Mouse (Mus musculus) heart, postnatal 0 days (tissue): ENCODE data around the gene Tpgs1. TPM values are rescaled to one million over a fixed set of nuclear protein-coding genes. Genes with fewer than 3 reads are reported as not detected.

ENCODE experiments used
- ATAC-seq: fragments of 200-750 bp; cut with Nextera tagmentation; 2 replicates; pipeline ENCODE4 v1.8.0; 2017; ENCODE audit warnings: low read depth, moderate number of reproducible peaks, moderate library complexity; ENCODE audit not compliant: insufficient read depth
- DNase-seq: peaks from one replicate; pipeline ENCODE4 v3.0.0-alpha.2; 2016; ENCODE audit warnings: low spot score
- H3K27ac ChIP-seq: fragments of 300-500 bp; sonication (generic); 2 replicates; pipeline ENCODE4 v1.5.1; 2014; ENCODE audit warnings: low read depth, mild to moderate bottlenecking
- H3K27me3 ChIP-seq: fragments of 300-500 bp; sonication (generic); 2 replicates; pipeline ENCODE4 v1.6.1; 2014; ENCODE audit warnings: low read length, mixed read lengths; ENCODE audit not compliant: control insufficient read depth, insufficient read depth
- H3K36me3 ChIP-seq: fragments of 300-500 bp; sonication (generic); replicated peaks from 2 replicates; pipeline ENCODE4 v1.6.1; 2014; ENCODE audit warnings: low read length, mixed read lengths; ENCODE audit not compliant: control insufficient read depth, insufficient read depth
- H3K4me1 ChIP-seq: fragments of 300-500 bp; sonication (generic); 2 replicates; pipeline ENCODE4 v1.6.1; 2014; ENCODE audit warnings: antibody characterized with exemption; ENCODE audit not compliant: control insufficient read depth, insufficient read depth
- H3K4me2 ChIP-seq: fragments of 300-500 bp; sonication (generic); 2 replicates; pipeline ENCODE4 v1.6.1; 2014; ENCODE audit warnings: low read depth, mild to moderate bottlenecking, low read length, moderate library complexity
- H3K4me3 ChIP-seq: fragments of 300-500 bp; sonication (generic); 2 replicates; pipeline ENCODE4 v1.5.1; 2014; ENCODE audit warnings: low read depth, low read length
- H3K9ac ChIP-seq: fragments of 300-500 bp; sonication (generic); replicated peaks from 2 replicates; pipeline ENCODE4 v1.6.1; 2014; ENCODE audit warnings: low read depth, low read length, mixed read lengths
- H3K9me3 ChIP-seq: fragments of 300-500 bp; sonication (generic); replicated peaks from 2 replicates; pipeline ENCODE4 v1.6.1; 2016; ENCODE audit warnings: low read length; ENCODE audit not compliant: control insufficient read depth
- CTCF ChIP-seq: IDR thresholded peaks from 2 replicates; pipeline ENCODE4 v1.5.1; 2016; ENCODE audit warnings: antibody characterized with exemption, control low read depth, low read depth
- EP300 ChIP-seq: IDR thresholded peaks from 2 replicates; pipeline ENCODE4 v1.6.1; 2016; ENCODE audit warnings: antibody characterized with exemption, low read depth
- WGBS: fragments of 180-500 bp; shearing (Covaris S2); extraction: QIAGEN DNeasy Blood & Tissue Kit; methylation state at CpG from one replicate; pipeline ENCODE4 v1.1.7; 2014; 5-methylcytosine and 5-hydroxymethylcytosine counted together
- polyA plus RNA-seq: library from polyadenylated mRNA; unstranded; fragments of >200 nt; fragmentation: Nextera tagmentation; extraction: Ambion mirVana; gene quantifications from 2 replicates; pipeline ENCODE4 v1.2.1, GENCODE M21; 2015
- total RNA-seq: library from RNA; depleted of rRNA; stranded (reverse); fragments of >200 nt; gene quantifications from 2 replicates; pipeline ENCODE4 v1.2.3, GENCODE M21; 2014; ENCODE audit warnings: low replicate concordance

Tpgs1 gene
- total and polyA plus RNA-seq, 2 experiments from 2014 or later: 19.7 to 43.6 TPM

- H3K9ac ChIP-seq: peak overlapping the region; percentile 88; the same call in 1 of the 2 replicates
- H3K27me3 ChIP-seq: no peaks in the 10 kb centered on the region
- no peaks in the 10 kb centered on the region for H3K9me3 ChIP-seq
- no peak for ATAC-seq
- WGBS: 50% methylated on average over 5 of the region's 5 CpGs
- no peak for TF ChIP-seq CTCF
- TF ChIP-seq EP300: no peak
- H3K4me3 ChIP-seq: peak overlapping the region; percentile 79
- H3K4me2 ChIP-seq: peak overlapping the region; percentile 67
- H3K4me1 ChIP-seq: peaks cover 48% of the 10 kb centered on the region
- no peak for DNase-seq
- H3K27ac ChIP-seq: peak overlapping the region; percentile 70
- peaks cover 18% of the 10 kb centered on the region for H3K36me3 ChIP-seq
Observed at GRCm38 (mm10) chr10:79705951-79706350, 36.8 kb downstream of the Tpgs1 start.

GRCm38 (mm10) chr10:79706406-79707094 lies 37.4 kb downstream of the Tpgs1 start:
- H3K4me3 ChIP-seq: peak overlapping the region; percentile 79
- ATAC-seq: no peak
- WGBS: 48% methylated on average over 5 of the region's 5 CpGs
- peak overlapping the region; percentile 88; the same call in 1 of the 2 replicates for H3K9ac ChIP-seq
- H3K4me1 ChIP-seq: peaks cover 42% of the 10 kb centered on the region
- TF ChIP-seq EP300 (no peak), CTCF (no peak)
- peak overlapping the region; percentile 67 for H3K4me2 ChIP-seq
- H3K27ac ChIP-seq: peak overlapping the region; percentile 70
- no peak for DNase-seq
- no peaks in the 10 kb centered on the region for H3K9me3 ChIP-seq
- H3K36me3 ChIP-seq: peaks cover 24% of the 10 kb centered on the region
- no peaks in the 10 kb centered on the region for H3K27me3 ChIP-seq

GRCm38 (mm10) chr10:79707162-79707561 lies 38.0 kb downstream of the Tpgs1 start:
- Histone ChIP-seq H3K4me3 (no peak overlapping the region), H3K27me3 (no peaks in the 10 kb centered on the region), H3K27ac (peak overlapping the region; percentile 19), H3K4me1 (peaks cover 36% of the 10 kb centered on the region), H3K9ac (no peak overlapping the region), H3K9me3 (no peaks in the 10 kb centered on the region), H3K4me2 (peak overlapping the region; percentile 25), H3K36me3 (peaks cover 30% of the 10 kb centered on the region)
- DNase-seq (no peak), ATAC-seq (no peak)
- WGBS: 57% methylated on average over 1 of the region's 1 CpGs
- no peak for TF ChIP-seq CTCF
- TF ChIP-seq EP300: no peak

GRCm38 (mm10) chr10:79707759-79708158 lies 38.6 kb downstream of the Tpgs1 start:
- Histone ChIP-seq H3K4me3 (no peak overlapping the region), H3K36me3 (peaks cover 30% of the 10 kb centered on the region), H3K4me2 (no peak overlapping the region), H3K4me1 (peaks cover 36% of the 10 kb centered on the region), H3K27ac (peak overlapping the region; percentile 19), H3K27me3 (no peaks in the 10 kb centered on the region), H3K9me3 (no peaks in the 10 kb centered on the region), H3K9ac (no peak overlapping the region)
- WGBS: 36% methylated on average over 4 of the region's 4 CpGs
- TF ChIP-seq EP300 (no peak), CTCF (no peak)
- DNase-seq (no peak), ATAC-seq (no peak)

GRCm38 (mm10) chr10:79708668-79709067 lies 39.5 kb downstream of the Tpgs1 start:
- Histone ChIP-seq H3K4me1 (peaks cover 34% of the 10 kb centered on the region), H3K9me3 (no peaks in the 10 kb centered on the region), H3K4me3 (no peak overlapping the region), H3K36me3 (peaks cover 30% of the 10 kb centered on the region), H3K4me2 (0 out of 2 replicates have a peak overlapping the region, but pooled peaks have one; percentile 12), H3K27me3 (no peaks in the 10 kb centered on the region), H3K27ac (peak overlapping the region; percentile 4; the same call in 1 of the 2 replicates), H3K9ac (no peak overlapping the region)
- TF ChIP-seq EP300 (no peak), CTCF (no peak)
- ATAC-seq (no peak), DNase-seq (no peak)
- WGBS: 65% methylated on average over 21 of the region's 21 CpGs
